Mouse (Mus musculus) lung, postnatal 36 days (tissue): ENCODE results near the gene Arhgef10l.

Experiments used
- DNase-seq: peaks from one replicate; pipeline ENCODE4 v3.0.0; 2022; ENCODE audit warnings: mixed read lengths

Arhgef10l gene

GRCm38 (mm10) chr4:140657681-140658575, 7.9 kb downstream of the Arhgef10l start:
- peak; percentile 60 for DNase-seq

- no peak for DNase-seq
Measured at GRCm38 (mm10) chr4:140656529-140656928, 9.3 kb downstream of the Arhgef10l start.

- no peak for DNase-seq
Measured at GRCm38 (mm10) chr4:140654798-140655197, 11.0 kb downstream of the Arhgef10l start.

DNA sequence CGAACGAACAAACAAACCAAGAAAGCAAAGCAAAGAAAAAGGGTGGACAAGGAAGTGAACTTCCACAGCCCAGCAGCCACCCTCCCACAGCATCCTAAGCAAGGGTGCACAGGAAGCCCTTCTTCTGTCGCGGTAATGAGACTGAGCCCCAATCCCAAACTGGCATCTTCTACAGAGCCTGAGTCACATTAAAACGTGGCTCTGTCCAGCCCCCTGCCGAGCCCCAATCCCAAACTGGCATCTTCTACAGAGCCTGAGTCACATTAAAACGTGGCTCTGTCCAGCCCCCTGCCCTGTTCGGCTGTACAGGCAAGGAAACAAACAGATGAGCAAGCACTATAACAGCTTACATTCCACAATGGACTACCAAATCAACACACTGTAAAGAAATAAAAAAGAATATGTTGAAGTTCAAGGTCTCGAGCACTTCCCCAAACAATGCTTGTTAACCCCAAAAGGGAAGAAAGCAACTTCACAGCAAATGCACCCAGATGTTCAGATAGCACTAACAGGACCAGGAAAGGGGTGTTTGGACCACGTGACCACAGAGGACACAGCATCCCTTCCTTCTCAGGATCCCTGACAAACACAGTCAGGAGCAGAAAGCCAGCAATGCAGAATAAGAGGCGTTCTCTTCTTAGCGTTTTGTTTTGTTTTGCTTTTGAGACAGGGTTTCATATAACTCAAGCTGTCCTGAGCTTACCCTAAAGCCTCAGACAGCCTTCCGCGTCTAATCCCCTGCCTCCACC, 11.8 kb downstream of the Arhgef10l start:
- no peak for DNase-seq

- no peak for DNase-seq
Measured at GRCm38 (mm10) chr4:140649731-140650130, 16.1 kb downstream of the Arhgef10l start.

DNA sequence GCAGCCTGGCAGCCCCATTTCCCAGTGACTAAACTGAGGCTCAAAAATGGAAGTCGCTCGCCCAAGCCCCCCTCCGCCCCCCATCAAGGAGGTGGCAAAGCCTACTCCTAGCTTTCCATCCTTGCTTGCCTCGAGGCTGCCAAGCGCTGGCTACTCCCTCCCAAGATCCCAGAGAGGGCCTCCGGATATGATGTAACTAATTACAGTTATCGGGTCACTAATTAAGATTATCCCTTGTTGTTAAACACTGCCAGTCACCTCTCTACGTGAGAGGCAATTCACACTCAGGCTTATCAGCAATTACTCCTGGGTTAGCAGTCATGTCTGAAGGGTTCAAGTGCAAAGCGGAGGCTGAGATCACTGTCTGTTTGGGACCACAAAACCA, 16.6 kb downstream of the Arhgef10l start:
- DNase-seq, result no peak

- DNase-seq, result no peak
Measured at GRCm38 (mm10) chr4:140648443-140649206, 17.2 kb downstream of the Arhgef10l start.

DNA sequence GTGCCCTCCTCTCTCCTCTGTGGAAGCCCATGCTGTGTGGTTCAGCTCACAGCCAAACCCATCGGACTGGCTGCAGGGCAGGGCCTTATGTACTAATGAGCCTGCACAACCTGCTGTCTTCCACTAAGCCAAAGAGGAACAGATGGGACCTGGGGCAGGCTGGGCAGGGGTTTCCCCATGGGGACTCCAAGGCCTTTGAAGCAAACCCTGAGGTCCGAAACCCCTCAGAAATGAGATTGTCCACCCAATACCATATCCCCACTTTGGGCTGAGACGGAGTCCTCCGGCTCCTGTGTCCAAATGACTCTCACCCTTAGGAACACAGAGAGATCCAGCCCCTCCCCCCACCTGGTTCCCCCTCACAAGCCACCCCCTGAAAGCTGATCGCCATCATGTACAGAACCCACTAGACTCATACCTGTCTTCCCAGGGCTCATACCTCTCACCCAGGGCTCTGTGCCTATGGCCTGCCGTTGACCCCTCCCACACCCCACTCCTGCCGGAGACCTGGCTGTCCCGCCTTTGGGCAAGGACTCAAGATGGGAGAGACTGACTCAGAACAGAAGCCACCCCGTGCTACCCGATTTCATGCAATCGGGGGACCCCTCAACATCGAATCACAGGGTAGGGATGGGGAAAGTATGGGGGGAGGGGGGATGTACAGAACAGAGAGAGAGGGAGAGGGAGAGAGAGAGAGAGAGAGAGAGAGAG, 17.9 kb downstream of the Arhgef10l start:
- DNase-seq, result peak; percentile 42

- no peak for DNase-seq
Measured at GRCm38 (mm10) chr4:140645638-140646037, 20.2 kb downstream of the Arhgef10l start.

GRCm38 (mm10) chr4:140644701-140645100, 21.1 kb downstream of the Arhgef10l start:
- no peak for DNase-seq

- DNase-seq, result no peak
Measured at GRCm38 (mm10) chr4:140644276-140644675, 21.5 kb downstream of the Arhgef10l start.

DNA sequence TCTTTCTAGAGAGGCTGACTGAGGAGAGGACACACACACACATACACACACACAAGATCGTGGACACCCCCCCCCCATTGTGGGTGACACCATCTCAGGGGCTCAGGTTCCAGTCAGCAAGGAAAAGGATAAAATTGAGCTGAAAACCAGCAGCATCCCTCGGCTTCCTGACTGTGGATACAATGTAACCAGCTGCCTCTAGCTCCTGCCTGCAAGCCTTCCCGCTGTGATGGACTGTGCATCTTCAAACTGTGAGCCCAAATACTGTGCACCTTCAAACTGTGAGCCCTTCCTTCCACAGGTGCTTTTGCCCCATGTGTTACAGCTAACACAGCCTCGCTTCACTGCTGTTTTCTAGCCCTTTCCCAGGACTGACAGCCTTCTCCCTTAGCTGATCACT, 23.4 kb downstream of the Arhgef10l start:
- no peak for DNase-seq

DNA sequence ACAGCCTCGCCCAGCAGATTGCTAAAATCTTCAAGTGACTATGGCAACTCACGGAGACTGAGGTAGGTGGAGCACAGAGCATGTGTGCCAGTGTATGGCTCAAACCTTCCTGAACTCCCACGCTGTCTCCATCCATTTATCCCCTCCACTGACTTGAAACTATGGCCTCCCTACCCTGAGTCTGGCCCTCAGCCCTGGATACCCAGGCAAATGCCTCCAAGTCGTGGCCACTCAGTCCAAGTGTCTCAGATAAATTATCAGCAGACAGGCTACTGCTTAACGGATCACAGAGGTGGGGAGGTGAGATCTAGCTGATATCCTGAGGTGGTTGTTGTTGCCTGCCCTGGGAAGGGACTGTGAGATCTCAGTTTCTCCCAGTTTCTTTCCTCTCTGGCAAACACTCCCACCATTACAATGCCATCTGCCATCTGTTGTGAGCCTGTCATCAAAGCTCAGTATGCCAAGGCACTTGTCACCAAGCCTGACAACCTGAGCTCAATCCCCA, 24.3 kb downstream of the Arhgef10l start:
- no peak for DNase-seq

GRCm38 (mm10) chr4:140640668-140641067, 25.1 kb downstream of the Arhgef10l start:
- no peak for DNase-seq

GRCm38 (mm10) chr4:140640242-140640523, 25.6 kb downstream of the Arhgef10l start:
- no peak for DNase-seq

DNA sequence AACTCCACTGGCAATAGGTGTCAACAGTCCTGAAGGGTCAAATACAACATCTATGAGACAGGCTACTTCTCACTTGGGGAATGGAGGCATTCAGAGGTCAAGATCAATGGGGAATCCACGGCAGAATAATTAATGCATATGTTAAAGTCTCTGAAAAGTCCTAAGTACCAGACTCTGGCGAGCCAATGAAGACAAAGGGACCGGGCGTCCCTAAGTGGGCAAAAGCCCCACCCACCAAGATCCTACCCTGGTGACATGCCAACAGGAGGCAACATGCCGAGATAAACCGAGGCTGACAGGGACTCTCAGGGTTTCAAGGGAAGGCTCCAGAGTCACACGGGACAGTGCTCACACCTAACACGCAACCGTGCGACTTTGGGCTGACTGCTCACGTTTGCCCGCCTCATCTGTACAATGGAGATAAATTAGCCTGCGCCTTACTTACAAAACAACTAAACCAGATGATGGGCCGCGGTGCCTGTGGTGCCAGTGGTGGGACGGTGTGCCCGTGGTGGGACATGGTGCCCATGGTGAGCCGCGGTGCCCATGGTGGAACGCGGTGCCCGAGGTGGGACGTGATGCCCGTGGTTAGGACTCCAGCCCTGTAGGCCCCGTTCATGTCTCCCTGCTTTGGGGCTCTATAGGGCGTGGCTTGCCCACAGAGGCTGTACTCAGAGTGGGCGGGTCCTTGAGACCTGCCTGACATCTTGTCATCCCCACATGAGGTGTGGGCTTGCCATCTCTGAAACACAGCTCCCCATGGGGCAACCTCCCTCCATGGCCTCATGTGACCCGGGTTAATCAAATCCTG, 26.2 kb downstream of the Arhgef10l start:
- DNase-seq, result no peak

- DNase-seq, result no peak
Measured at GRCm38 (mm10) chr4:140638591-140638990, 27.2 kb downstream of the Arhgef10l start.

GRCm38 (mm10) chr4:140637269-140637668, 28.5 kb downstream of the Arhgef10l start:
- no peak for DNase-seq

DNA sequence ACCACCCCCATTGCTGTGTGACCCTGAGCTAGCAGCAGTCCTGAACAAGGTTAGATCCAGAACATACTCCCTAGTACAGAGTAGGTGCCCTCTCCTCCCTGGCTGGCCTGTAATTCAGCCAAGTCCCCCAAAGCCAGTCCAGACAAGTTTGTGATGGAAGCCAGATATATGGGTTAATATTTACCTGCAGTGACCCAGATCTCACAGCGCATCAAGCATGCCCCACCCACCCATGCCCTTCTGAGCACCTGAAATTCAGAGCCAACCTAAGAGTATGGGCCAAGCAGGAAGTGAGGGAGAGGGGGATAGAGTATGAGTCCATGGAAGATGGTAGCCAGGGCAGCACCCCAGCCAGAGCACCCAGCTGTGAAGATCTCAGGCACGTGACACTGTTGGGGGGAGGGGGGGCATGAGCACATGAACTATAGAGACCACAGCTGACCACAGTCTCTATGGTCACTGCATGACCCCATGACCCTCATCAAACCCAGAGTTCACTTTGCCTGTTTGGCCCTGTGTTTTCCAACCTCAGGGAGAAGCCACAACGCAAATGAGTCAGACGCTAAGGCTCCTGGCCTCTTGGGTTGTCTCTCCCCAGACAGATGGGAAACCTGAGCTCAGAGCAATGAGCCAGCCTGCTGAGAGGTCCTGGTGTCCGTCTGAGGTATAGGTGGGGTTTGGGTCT, 29.4 kb downstream of the Arhgef10l start:
- DNase-seq, result no peak

- DNase-seq, result no peak
Measured at GRCm38 (mm10) chr4:140634861-140635388, 30.9 kb downstream of the Arhgef10l start.
